Mouse (Mus musculus): ENCODE measurements at regions not wholly inside any gene's neighbourhood (a gene's known extent, or its start where the extent isn't known, plus 50 kb on each side); places are given as distances from the start of the nearest gene placed in this dataset.

DNA sequence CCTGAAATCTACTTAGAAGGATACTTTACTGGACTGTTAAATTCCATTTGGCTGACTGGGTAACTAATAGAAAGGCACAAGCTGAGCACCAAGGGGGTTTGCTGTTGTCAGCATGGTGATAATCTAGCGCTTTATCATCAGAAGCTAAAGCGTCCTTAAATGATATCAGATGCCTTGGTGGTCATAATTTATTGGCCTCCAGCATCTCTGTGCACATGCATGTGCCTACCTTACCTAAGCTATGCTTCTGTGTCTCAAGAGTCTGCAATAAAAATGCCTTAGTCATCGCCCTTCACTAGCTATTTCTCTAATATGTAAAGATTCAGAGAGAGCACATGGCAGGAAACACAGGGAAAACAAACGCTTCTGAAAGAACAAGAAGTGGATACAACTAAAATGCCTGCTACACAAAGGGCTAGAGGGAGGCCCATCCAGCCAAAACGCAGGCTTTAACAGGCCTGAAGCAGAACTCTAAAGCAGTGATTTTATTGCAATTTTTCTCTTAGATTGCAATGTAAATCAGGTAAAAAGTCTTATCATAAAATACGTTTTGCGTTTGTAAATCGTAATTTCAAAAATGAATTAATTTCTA is 815.5 kb upstream of the Cdh6 start:
- no peak for TF ChIP-seq CTCF (IDR thresholded peaks at IDR 0.05; ENCODE audit: borderline replicate concordance, extremely low read depth, insufficient read depth, insufficient read length)
- TF ChIP-seq POLR2A (IDR thresholded peaks at IDR 0.05; ENCODE audit: borderline replicate concordance, extremely low read depth, insufficient read depth, insufficient read length, poor library complexity, severe bottlenecking): no peak

Measured in brain, embryonic 14.5 days (tissue).